Mouse (Mus musculus): ENCODE measurements around the gene Tmem160.

- no peak for TF ChIP-seq CTCF (IDR thresholded peaks at IDR 0.05; ENCODE audit: low read depth)
- TF ChIP-seq EP300 (optimal IDR thresholded peaks at IDR 0.05), result no peak
Measured at GRCm38 (mm10) chr7:16473847-16474246, 21.3 kb downstream of the Tmem160 start.
